Mouse (Mus musculus) frontal cortex, adult 2 months (tissue): Measurements from ENCODE around the gene Ydjc. TPM values are rescaled to one million over a fixed set of nuclear protein-coding genes. Genes with fewer than 3 reads are reported as not detected.

ENCODE experiments used
- DNase-seq, 2 experiments: peaks; one replicate each; pipeline ENCODE4 v3.0.0; 2022; ENCODE audit warnings: low spot score in 1 of 2; ENCODE audit errors: extremely low spot score in 1 of 2
- polyA plus RNA-seq: library from polyadenylated mRNA; depleted of rRNA; stranded (reverse); fragments of >200 nt; gene quantifications from 2 replicates; pipeline ENCODE4 v1.2.3, GENCODE M21; 2012; rRNA removed

Ydjc gene
- 29.4 and 29.9 TPM in 2 replicates for polyA plus RNA-seq

- no peak for DNase-seq
Observed at GRCm38 (mm10) chr16:17144339-17144738, at the start of gene Ydjc. Ydjc (plus strand) TSS chr16:17144621.

GRCm38 (mm10) chr16:17096938-17097337 is 47.5 kb upstream of the Ydjc start:
- no peak for DNase-seq

DNA sequence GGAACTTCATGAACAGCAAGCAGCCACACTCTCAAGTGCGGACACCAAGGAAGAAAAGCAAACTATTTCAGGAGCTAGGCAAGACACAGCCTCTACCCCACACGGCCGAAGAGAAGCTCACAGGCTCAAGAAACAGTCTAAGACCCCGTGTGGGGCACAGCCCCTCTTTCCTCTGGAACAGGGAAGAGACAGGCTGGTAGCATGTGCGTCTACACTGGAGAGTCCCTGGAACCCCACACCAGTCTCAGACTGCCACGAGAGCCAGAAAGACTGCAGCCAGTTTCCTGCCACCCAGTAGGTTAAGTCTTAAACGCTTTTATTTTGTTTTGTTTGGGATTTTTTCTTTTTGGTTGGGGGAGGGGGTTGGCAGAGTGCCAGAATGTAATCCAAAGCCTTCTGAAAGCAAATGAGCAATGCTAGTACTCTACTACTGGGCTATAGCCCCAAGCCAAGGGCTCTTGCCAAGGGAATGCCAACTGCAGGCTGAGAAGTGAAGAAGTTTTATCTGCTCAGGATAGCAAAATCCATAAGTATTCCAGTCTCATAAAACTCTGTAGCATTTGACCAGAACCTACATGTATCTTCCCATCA is 41.7 kb upstream of the Ydjc start:
- DNase-seq = no peak

GRCm38 (mm10) chr16:17104600-17104999 is 39.8 kb upstream of the Ydjc start:
- no peak for DNase-seq

DNA sequence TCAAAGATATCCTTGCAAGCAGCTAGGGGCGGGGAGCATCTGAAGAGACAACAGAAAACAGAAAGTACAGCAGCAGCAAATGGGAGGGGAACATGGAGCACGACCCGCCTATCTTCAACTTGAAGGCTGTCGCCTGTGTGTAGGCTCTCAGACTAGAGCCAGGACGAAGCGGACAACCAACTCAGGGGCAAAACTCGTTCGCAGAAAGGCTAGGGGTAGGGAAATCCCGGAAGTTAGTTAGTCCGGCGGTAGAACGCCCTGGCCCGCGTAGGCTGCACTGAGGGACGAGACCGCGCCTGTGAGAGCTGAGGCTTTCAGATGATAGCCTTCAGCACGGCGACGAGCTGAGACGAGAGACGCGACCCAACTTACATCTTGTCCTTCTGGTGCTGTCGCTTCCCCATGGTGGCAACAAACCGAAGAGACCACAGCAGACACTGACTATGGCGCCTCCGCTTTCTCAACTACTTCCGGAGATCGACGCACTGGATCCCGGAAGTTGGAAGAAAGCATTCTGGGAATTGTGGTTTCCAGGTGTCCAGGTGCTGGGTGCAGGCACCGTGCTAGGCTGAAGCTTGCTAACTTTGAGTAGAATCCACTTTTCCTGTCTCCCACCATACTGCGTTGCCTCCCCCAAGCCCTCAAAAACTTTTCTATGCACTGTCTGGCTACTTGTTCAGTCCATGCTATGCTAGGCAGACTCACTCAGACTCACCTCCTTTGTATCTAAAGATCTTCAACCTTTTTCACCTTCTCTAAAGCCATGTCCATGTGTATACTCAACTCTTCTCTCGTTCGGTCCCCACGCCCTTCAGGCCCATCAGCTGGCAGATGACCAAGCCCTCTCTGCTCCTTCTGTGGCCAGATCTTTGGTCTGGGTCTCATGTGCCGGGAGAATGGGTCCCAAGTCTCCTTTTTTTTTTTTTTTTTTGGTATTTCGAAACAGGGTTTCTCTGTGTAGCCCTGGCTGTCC is 33.4 kb upstream of the Ydjc start, which contains the start of gene Ppil2:
TSS of gene Ppil2 (minus strand) at position 487 of the 973 bp plus-strand sequence.
- peak; percentile 56 to 82 for DNase-seq

- DNase-seq = no peak
Observed at GRCm38 (mm10) chr16:17117309-17117799, 27.1 kb upstream of the Ydjc start.

GRCm38 (mm10) chr16:17121569-17121968 is 22.9 kb upstream of the Ydjc start:
- DNase-seq = no peak

DNA sequence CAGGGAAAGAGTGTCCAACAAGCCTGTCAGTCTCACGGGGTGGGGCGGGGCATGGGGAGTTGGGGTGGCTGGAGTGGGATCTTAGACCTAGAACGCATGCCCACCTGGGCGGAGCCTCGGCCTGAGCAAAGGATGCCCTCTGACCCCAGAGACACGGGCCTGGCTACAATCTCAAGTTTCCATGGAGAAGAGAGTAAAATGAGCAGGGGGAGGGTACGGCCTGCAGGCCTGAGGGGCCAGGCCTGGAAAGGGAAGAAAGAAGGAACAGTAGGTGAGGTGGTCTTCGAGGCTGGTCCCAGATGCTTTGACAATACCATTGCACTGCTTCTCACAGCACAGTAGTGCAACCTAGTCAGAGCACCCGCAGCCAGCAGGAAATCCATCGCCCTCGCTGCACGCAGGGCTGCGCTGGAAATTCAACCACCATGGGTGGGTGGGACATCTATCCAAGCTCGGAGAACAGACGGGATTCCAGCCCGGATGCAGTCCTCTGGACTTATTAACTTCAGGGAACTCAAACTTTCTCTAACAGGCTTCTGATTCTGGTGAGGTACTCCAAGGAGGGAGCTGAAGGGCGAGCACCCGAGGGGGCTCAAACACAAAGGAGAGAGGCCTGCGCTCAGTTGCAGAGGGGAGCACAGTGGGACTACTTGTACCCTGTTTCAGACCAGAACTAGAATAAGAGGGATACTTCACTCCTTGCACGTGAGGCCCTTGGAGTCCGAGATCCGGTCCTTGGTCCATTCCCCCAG is 20.1 kb upstream of the Ydjc start:
- no peak for DNase-seq

GRCm38 (mm10) chr16:17124871-17125520 is 19.4 kb upstream of the Ydjc start, which contains the start of gene 2610318N02Rik:
2610318N02Rik (minus strand) TSS chr16:17125167.
- peak; percentile 37 to 76 for DNase-seq

- DNase-seq = peak in 1 of 2 experiments; percentile 68
Observed at GRCm38 (mm10) chr16:17127292-17127691, 17.1 kb upstream of the Ydjc start.

DNA sequence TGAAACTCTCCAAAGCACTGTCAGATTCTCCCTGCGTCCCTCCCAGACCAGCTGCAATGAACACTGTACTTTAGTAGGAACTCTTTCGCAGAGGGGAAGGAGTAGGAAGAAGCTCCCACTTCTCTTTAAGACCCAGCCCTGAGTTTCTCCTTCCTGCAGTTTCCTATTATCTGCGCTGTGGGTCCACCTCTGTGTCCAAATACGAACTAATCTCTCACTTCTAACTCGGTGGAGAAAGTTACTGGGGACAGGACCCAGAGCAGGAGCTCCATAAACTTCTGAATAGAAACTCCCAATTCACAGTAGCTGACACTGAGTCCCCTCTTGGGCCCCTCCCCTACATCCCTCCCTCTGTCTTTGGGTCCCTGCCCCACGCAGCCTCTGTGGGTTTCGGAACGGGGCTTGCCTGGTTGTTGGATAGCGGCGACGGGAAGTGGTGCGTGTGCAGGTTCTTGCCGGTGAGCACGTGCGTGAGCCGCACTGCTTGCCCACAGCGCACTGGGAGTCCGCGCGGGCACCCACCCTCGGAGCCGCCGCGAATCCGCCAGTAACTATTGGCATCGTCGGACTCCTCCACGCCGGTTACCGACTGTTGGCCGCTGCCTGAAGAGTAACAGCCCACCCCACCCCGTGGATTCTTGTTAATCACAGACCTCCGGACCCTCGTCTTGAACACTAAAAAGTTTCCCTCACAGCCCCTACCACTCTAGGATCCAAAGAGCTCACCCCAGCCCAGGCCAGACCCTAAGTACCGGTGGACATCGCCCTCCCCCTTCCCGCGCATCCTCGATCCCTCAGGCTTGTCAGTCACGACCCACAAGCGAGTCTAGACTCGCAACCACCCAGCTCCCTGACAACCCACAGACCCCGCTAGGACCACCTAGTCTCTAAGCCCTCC is 13.0 kb upstream of the Ydjc start:
- DNase-seq = no peak

DNA sequence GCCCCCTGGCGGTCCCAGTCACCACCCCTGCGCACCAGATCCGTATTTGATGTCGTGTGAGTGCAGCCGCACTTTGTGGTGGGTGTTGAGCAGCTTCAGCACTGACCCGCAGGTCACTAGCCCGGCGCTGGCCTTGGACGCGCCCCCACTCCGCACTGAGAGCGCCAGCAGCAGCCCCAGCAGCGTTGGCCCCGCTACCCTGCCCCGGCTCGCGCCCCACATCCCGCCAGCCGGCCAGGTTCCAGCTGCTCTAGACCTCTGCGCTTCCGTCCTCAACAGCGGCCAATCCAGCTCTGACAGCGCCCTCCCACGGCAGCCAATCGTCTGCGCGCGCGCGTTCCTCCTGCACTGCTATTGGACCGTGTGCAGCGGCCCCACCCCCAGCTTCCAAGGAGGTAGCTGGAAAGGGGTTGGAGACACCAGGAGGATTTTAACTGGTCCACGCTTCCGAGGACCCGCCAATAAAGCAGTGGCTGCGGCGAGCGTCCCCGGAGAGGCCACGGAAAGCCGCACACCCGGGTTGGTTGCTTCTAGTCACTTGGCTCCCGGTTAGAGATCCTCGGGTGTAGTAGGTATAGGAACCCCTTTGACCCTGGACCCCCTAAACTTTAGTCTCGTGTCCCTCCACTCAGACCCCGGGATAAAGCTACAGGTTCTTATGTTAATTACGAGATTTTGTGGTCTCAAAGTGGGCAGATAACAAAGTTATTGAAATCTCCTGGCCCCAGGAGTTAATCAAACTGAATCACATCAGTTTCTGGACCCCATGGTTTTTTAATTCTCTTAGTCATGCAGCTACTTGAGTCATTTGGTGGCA is 12.1 kb upstream of the Ydjc start, which contains the start of gene Sdf2l1:
TSS of gene Sdf2l1 (minus strand) at position 295 of the 817 bp plus-strand sequence.
- peak; percentile 94 to 99 for DNase-seq

DNA sequence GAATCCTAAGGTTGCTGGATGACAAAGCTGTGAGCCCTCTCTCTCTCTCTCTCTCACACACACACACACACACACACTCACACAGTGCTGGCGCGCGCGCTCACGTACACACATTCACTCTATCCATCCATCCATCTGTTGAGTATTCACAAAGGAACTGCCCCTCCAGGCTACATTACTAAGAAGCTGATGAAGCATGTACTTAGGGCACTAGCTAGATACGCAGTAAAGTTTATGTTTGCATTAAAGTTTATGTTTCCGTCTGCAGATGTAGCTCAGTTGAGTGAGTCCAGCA is 11.6 kb upstream of the Ydjc start:
- DNase-seq = no peak

GRCm38 (mm10) chr16:17137355-17137754 is 7.1 kb upstream of the Ydjc start:
- DNase-seq = no peak

DNA sequence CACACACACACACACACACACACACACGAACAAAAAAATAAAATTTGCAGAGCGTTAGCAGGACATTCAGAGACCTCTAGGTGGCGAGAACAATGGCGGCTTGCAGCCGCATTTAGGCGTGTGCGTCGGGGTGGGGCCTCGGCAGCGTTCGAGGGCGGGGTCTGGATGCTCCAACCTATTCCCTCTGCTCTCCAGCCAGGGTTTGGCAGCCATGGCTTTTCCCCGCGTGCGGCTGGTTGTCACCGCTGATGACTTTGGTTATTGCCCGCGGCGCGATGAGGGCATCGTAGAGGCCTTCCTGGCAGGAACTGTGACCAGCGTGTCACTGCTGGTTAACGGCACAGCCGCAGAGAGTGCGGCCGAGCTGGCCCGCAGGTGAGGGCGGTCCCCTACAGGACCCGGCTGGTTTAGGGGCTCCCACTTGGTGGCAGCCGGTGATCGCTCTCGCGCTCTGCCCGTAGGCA is 2.4 kb downstream of the Ydjc start, which contains the start of gene Ccdc116:
TSS of gene Ccdc116 (minus strand) at position 458 of the 464 bp plus-strand sequence.
- peak; percentile 51 to 85 for DNase-seq

DNA sequence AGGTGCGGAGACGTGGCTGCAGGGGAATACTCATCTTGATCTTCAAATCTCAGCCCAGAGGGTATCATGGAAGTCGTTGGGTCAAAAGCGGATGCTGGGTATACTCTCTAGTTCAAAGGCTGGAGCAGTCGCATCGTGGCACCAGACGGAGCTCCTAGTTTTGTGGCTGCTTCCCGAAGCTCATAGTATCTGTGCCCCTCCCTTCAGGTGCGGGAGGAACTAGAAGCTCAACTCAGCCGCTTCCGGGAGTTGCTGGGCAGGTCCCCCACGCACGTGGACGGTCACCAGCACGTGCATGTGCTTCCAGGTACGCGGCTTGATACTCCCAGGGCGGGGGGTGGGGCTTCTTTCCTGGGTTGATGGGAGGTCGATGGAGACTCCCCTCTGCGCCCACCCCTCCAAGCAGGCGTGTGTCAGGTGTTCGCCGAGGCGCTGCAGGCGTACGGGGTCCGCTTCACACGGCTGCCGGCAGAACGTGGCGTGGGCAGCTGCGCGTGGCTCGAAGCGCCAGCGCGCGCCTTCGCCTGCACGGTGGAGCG is 3.0 kb downstream of the Ydjc start:
- DNase-seq = peak in 1 of 2 experiments; percentile 41

GRCm38 (mm10) chr16:17148084-17148483 is 3.7 kb downstream of the Ydjc start:
- no peak for DNase-seq
